Mouse (Mus musculus) spleen, adult 12 weeks (tissue): ENCODE results near the gene Trim7.
"Not testable (repeated sequence)": the region's sequence is repeated elsewhere in the genome, so short reads cannot be mapped to it uniquely, and the experiment has no call there.

ENCODE experiments used
- DNase-seq: peaks from one replicate; pipeline ENCODE4 v3.0.0; 2022; ENCODE audit warnings: low spot score

Gene Trim7

DNA sequence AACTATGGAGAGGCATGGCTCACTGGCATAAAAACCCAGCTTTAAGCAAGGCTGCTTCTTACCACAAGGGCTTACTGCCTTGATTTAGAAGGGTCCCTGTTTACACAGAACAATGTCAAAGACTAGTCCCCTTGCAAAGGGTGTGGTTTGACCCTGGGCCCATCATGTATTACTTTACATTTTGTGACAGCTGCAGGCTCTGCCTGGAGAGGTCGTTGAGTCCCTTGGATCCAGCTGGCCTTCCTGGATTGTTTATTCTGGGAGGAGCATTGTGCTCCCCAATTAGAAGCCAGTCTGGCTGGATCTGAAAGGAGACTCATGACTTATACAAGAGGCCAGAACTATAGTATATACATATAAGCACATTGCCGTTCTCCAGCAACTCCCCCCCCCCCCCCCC, 24.3 kb downstream of the Trim7 start:
- DNase-seq, result no peak

DNA sequence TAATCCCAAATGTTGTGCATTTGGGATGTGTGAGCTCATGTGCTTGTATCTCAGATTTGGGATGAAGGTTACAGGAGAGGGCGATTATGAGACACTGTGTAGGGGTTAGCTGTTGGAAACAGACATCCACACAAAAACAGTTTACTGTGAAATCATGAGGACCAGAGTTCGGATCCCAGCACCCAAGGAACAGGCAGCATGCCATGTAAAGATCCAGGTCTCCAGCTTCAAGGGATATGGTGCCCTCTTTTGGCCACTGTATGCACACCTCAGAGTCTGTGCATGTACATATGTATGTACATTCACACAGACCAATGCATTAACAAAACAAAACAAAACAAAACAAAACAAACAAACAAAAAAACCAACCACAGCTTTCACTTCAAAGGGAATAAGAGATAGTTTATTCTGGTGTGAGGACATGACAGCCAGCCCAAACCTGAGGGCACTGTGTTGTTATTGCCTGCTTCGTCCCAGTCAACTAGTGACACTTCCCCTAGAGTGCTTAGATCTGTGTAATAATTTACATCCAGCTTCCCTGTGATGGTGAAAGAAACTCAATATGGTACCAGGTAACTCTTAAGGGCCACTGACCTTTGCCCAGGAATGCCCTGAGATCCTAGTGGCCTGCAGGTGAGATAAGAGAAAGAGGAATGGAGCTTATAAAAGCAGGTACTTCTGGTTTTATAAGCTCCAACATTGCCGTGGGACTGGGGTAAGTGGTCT, 25.5 kb downstream of the Trim7 start:
- DNase-seq, result no peak

DNA sequence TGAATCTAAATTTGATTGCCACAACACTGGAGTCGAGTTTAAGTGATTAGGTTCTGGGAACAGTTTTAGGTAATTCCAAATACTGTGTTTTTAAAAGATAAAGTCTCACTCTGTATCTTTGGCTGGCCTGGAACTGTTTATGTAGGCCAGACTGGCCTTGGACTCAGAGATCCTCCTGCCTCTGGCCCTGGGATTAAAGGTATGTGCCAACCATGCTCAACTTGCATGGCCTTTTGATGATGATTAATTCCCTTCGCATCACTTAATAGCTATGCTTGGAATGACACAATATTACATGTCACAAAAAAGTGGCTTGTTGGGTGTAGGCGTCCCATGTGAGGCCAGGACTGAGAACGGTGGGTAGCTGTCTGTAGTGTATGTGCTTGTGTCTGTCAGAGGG, 26.2 kb downstream of the Trim7 start:
- DNase-seq, result no peak

DNA sequence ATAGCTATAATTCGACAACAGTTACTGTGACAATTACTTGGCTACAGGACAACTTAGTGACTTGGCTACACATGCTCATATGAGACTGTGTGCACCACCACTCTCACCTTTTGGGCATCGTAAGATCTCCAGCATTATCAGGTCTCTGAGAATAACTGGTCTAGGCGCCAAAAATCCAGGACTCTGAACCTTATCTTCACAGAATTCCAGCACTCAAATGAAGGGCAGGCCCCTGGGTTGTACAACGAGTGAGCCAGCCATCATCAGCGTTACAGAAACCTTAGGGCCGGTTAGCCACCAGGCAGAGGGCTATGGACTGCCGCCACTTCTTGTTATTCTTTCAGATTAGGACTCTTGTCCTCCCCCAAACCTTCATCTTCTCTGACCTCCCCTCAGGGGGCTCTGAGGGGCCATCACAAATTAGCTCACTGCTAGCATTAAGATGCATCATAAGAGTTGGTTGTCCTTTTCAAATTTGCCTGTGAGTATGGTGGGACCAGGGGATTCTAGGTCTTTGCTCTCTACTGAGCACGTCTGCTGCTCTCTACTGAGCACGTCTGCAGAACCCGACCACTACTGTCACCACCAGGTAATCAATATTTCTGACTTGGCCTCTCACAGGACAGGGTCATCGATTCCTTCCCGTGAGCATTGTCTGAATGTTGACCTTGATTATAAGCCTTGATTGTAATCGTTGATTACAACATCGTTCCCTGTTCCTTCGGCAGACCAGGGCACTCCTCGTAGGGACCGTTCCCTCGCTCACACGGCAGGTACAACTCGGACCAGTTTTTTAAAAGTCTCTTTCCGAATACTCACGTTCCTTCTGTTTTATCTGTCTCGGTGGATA, 26.9 kb downstream of the Trim7 start:
- DNase-seq, result no peak

DNA sequence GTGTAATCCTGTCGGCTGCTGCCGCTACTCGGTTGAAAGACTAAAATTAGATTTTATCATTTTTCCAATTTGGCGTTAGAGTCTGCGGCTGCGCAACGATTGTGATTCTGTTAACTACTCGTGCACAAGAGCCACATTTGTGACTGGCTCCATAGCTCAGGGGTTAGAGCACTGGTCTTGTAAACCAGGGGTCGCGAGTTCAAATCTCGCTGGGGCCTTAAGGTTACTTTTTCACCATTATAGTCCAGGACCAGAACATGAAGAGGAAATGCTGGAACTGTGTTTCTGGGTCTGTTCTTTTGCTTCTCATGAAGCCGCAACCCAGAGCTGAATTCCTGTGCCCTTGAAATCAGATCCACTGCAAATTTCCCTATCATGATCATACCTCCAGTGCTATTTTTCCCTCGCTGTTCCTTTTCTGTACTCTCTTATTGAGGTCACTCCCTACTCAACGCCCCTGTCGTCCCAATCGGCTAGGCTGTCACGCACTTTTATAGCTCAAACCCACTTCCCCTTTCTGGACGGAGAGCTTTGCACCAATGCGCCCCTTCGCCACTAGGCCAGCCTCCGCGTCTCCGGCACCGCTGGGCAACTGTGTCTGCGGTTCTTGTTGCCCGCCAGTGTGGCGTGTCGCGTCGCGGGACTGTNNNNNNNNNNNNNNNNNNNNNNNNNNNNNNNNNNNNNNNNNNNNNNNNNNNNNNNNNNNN, 27.7 kb downstream of the Trim7 start:
- DNase-seq, result peak; percentile 81

DNA sequence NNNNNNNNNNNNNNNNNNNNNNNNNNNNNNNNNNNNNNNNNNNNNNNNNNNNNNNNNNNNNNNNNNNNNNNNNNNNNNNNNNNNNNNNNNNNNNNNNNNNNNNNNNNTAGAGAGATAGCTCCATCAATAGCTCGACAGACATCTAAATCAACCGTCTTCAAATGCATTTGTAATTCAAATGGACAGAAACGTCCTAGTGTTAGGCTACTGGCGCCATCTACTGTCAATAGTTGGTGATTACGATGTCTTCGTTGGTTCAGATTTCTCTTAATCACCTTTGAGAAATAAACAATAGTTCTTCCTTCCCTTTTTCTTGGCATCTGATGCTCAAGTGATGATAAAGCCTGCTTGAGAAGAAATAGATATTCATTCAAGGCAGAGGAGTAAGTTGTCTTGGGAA, 33.1 kb downstream of the Trim7 start:
- DNase-seq, result no peak

DNA sequence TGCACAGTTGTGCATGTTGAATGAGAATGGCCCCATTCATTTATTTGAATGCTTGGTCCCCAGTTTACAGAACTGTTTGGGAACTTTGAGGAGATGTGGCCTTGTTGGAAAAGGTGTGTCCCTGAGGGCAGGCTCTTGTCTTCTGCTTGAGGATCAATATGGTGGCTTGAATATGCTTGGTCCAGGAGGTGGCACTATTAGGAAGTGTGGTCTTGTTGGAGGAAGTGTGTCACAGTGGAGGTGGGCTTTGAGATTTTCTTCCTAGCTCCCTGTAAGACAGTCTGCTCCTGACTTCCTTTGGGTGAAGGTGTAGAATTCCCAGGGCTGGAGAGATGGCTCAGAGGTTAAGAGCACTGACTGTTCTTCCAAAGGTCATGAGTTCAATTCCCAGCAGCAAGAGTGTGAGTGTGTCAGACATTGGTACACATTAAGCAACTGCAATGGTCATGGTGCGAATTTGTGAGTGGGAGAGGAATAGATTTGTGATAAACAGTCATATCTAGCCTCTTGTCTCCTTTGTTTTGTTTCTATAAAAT, 36.9 kb downstream of the Trim7 start:
- DNase-seq, result no peak

DNA sequence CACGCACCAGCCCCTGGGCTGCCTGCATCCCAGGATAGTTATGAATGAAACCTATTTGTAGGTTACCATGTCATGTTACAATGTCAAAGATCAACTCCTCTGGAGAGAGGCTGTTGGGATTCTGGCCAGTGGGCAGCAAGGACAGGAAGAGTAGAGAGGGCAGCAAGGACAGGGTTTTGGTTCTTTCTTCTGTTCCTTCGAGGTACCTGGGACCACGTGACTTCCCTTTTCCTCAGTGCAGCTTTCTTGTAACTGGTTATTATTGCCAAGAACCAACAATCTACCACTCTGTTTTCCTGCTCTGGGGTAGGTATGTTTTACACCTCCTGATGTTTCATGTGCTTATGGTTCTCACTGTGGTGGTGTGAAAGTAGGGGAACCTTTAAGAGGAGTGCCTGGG, 37.9 kb downstream of the Trim7 start:
- no peak for DNase-seq

DNA sequence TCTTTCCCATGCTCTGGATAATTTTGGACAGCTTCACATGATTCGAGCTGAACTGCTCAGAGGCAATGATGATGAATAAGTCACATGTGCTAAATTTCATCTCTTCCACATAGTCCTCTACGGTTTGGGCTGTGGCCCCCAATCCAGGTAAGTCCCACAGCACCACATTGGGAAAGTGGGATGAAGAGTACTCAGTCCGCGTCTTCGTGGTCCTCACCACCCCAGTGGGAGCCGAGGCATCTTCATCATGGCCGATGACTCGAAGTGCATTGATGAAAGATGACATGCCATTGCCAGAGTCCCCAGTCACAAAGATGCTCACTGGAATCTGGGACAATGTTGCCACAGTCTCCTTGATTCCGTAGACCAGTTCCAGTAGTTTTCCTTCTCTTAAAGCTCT, 40.5 kb downstream of the Trim7 start:
- no peak for DNase-seq

DNA sequence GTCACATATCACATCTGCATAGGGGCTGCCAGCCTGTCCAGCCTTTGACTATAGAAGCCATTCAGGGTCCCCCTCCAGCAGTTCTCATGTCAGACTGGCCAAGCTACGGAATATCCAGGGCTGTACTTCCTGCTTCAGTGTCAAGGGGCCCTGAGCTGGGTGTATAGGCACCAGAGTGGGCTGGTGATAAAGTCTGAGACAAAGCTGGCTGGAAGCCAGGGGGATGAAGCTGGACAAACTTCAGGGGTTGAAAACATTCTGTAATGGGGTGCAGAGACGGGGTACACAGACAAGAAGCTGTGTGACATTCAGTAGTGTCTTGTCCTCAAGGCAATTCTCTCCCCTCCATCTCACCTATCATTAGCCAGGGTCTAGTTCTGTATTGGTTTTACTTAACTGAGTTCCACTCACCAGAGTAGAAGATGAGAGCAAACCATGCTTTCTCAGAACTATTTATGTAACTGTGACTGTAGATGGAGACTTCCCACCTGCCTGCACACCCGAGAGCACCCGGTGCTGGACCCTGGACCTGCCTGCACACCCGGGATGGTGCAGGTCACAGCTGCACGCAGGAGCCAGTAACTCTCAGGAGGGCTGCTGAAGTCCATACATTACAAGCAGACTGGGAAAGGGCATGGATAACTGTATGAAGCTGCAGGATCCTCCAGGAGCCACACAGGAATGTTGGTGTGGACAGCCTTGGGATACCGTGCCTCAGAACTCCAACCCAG, 43.6 kb downstream of the Trim7 start:
- no peak for DNase-seq

DNA sequence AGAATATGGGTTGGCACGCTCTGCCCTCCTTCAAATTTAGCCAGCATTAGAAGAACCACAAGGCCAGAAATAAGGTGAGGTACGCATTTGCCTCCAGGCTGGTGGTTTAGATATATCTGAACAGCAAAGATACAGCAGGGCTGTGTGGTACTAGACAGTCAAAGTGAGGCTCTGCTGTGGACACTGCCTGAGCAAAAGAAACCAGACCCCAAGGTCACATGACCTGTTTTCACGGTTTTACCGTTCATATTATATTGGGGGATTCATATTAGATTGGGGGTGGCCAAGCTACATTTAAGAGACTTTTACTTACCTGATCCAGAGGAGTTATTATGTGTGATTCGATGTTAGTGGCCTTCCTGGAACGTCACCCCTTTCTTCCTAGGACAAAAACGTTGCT, 44.8 kb downstream of the Trim7 start:
- peak; percentile 23 for DNase-seq

DNA sequence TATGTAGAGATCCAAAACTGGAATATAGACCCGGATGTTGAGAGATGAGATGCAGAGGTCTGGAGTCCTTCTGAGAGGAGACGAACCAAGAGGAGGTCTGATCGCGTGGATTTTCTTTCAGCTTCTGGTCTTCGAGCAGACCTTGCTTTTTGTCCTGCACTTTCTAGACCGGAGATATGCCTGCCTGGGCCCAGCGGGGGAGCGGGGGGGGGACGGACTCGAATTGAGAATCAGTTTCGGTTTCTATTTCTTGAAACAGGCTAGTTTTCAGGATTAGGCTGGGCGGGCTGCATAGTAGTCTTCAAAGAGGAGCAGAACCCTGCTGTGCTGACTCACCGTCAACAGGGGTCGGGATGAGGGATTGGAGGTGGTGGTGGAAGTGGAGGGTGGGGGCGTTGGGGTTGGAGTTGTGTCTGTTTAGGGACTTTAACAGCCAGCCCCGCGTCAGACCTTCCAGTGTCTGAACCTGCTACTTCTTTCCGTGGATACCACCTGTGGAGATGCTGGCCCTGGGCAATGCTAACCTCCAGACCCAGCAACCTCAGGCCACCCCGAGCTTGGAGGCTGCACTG, 45.3 kb downstream of the Trim7 start, which contains the start of gene Irgm1:
Gene Irgm1 (minus strand): TSS at position 483 of the 572 bp plus-strand sequence.
- DNase-seq, result peak; percentile 73

DNA sequence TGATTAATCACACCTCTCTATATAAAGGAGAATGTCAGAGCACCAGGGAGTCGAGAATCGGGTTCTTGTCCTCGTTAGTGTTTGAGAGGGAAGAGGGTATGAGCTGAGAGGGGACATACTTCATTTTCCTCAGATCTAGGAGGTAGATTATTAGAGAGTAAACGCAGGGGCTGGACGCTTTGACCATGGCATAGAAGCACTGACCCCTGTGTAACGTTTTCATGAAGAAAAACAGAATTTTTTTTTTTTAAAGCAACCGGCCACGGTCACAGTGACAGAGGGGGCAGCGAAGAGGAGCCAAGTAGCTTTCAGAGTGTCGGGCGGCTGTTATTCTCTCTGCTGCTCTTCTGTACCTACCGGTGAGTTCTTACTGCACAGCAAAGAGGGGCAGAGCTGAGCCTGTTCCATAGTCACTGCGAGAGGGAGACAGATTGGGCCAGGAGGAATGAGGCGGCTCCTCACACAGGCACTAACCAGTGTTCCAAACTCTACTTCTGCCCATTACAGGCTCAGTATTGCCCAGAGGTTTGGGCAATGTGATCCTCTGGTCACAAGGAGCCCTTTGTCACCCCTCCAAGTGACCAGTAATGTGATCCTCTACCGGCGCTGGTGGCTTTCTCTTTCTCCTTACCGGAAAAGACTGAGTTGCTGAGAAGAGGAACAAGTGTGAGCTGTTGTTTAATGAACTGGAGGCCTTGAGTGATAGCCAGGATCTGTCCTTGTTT, 46.0 kb downstream of the Trim7 start:
- DNase-seq, result peak; percentile 44

DNA sequence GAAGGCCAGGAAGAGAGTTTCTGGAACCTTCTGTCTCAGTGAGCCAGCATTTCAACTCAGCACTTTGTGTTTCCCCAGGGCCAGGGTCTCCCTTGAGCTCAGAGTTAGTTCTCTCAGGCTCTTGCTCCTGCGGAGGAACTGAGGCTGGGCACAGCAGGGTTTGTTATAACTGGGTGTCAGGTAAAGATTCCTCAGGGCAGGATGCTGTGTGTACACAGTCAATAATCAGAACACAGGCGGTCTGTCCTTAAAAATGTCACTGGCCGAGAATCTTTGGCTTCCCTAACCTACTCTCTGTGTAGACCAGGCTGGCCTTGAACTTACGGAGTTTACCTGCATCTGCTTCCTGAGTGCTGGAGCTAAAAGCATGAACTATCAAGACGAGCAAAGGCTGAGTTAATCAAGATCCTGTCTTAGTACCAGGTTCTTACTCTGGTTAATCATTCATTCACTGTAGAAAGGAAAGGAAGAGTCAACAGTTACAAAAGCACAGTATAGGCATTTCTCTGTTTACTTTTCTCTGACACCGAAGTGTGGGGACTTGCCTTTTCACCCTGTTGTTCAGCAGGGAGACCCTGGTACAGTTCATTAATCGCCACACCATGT, 46.9 kb downstream of the Trim7 start:
- no peak for DNase-seq

DNA sequence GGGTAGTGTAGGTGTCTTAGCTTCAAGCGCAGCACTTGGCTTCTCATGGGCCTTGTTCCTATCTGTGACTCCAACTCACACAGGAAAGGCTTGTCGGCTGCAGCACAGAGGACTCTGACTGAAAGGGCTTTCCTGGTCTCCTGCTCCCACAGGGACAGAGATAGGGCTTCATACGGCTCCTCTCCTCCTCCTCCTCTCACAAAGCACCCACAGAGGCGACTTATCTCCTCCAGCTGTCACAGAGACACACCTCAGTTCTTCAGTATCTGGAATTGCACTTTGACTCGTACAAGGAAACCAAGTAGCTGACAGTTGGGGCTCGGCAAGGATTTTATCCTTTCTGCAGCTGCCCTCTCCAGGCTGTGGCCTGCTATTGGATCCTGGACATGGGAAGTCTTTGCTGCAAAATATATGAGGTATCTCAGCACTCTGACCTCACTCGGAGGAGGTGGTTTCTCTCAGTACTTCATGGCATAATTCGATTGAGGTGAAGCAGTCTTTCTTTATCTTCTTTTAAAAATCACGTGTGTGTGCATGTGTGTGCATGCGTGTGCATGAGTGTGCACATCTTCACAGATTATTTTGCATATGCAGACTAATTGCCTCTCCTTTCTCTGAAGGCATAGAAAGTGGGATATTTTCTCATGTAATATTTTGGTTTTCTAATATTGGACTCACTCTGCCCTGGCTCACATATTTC, 47.8 kb downstream of the Trim7 start:
- peak; percentile 34 for DNase-seq

DNA sequence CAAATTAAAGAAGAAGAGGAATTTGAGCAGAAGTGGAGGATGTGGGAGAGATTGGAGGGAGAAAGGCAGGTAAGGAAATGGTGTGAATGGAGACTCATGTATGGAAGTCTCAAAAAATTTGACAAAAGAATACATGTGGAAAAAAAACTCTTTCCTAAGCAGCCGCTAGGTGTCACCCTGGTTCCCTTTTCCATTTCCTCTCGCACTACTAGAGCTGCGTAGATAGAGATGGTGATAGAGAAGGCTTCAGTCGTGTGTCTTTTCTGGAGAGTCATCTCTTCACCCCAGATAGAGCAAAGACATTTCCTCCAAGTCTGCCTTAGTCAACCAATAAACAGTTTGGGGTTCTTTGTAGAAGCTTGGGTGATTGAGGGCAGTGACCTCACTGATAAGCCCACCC, 48.5 kb downstream of the Trim7 start:
- DNase-seq, result peak; percentile 52

DNA sequence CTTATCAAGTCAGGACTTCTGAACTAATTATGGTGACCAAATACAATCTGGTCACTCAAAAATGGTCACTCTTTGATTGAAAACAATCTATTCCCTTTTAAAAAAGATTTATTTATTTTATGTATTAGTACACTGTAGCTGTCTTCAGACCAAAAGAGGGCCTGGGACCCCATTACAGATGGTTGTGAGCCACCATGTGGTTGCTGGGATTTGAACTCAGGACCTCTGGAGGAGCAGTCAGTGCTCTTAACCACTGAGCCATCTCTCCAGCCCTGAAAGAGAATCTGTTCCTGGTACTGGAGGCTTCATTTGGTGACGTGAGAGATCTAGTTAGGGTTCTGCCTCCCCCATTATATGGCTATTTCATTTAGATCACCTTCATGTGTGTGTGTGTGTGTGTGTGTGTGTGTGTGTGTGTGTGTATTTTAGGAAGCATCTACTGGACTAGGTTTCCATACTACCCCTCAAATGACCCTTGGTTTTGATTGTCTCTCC, 49.5 kb downstream of the Trim7 start:
- DNase-seq, result not testable (repeated sequence)

DNA sequence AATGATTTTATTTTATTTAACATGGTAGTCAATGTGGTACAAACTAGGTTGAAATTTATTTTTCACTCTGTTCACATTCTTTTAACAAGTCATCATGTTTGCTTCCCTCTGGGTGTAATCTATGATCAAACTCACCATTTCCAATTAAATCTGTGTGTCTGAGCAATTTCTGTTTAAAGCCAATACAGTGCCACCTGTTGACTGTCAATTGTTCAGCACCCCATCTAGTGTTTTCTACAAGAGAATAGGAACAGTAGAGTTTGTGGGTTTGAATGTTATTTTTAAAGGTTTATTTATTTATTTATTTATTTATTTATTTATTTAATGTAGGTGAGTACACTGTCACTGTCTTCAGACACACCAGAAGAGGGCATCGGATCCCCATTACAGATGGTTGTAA, 50.7 kb downstream of the Trim7 start:
- no peak for DNase-seq

DNA sequence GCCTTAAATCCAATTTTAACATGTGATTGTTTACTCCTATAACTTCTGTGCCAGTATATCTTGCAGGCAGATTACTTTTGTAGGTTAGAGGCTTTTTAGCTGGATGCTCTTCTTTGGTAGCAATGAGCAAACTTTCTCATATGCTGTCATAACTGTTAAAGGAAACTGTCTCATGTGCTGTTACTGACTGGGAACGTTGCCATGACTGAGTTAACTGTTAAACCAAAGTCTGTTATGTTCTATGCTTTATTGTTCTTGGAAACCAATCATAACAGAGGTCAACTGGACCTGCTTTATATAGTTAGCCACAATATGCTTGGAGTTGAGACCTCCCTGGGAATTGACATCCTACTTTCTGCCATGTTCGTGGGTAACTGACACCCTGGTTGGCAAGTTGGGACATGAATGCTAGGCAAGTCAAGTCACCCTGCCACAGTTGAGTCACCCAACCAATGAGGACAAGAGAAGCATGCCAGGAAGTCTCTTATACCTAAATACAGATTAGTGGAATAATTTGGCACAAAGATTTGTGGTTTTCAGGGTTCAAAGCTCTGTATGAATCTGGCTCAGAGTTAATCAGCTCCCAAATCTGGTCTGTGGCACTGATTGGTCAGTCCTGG, 73.0 kb downstream of the Trim7 start:
- DNase-seq, result no peak
